Mouse (Mus musculus) bone marrow, adult 2 months (tissue): ENCODE data around the gene Rpl26.

Experiments
- CTCF ChIP-seq: fragments of 200-500 bp; IDR thresholded peaks from 2 replicates; pipeline ENCODE4 v1.5.1; 2011; ENCODE audit warnings: low read length, control low read depth; ENCODE audit not compliant: control insufficient read depth, insufficient read depth
- POLR2A ChIP-seq: fragments of 200-500 bp; IDR thresholded peaks from 2 replicates; pipeline ENCODE4 v1.6.1; 2011; ENCODE audit warnings: low read depth, mild to moderate bottlenecking, control low read depth, low read length, borderline replicate concordance; ENCODE audit not compliant: control insufficient read depth

GRCm38 (mm10) chr11:68898790-68899189 is 2.6 kb upstream of the Rpl26 start:
- TF ChIP-seq CTCF (no peak), POLR2A (no peak)
